Mouse (Mus musculus): ENCODE measurements around the gene Map3k3. TPM values are rescaled to one million over a fixed set of nuclear protein-coding genes. Genes with fewer than 3 reads are reported as not detected.
A peak's percentile ranks its signal among the peaks of the same experiment; 100 is the strongest.
"Not testable (repeated sequence)": the region's sequence is repeated elsewhere in the genome, so short reads cannot be mapped to it uniquely, and the experiment has no call there.

Map3k3 gene
- 10 to 100 TPM; 29.3 to 33.8 TPM for total RNA-seq (2021)

- DNase-seq: peak; percentile 98 to 100
Measured at GRCm38 (mm10) chr11:106083708-106084701, at the start of gene Map3k3. TSS of gene Map3k3 (plus strand) at chr11:106084613.

- DNase-seq: no peak
Measured at GRCm38 (mm10) chr11:106034986-106035385, 49.4 kb upstream of the Map3k3 start.

- peak; percentile 98 to 100 for DNase-seq
Measured at GRCm38 (mm10) chr11:106036548-106037417, 47.6 kb upstream of the Map3k3 start, which contains the start of gene Dcaf7. TSS of gene Dcaf7 (plus strand) at chr11:106036872.

- peak; percentile 46 to 51 for DNase-seq
Measured at GRCm38 (mm10) chr11:106037418-106037751, 47.0 kb upstream of the Map3k3 start.

- no peak for DNase-seq
Measured at GRCm38 (mm10) chr11:106044349-106044748, 40.1 kb upstream of the Map3k3 start.

- no peak for DNase-seq
Measured at GRCm38 (mm10) chr11:106045256-106045655, 39.2 kb upstream of the Map3k3 start.

GRCm38 (mm10) chr11:106045780-106046179 is 38.6 kb upstream of the Map3k3 start:
- DNase-seq: no peak

- DNase-seq: no peak
Measured at GRCm38 (mm10) chr11:106046584-106046983, 37.8 kb upstream of the Map3k3 start.

- no peak for DNase-seq
Measured at GRCm38 (mm10) chr11:106053921-106054320, 30.5 kb upstream of the Map3k3 start.

- DNase-seq: no peak
Measured at GRCm38 (mm10) chr11:106054600-106054999, 29.8 kb upstream of the Map3k3 start.

- DNase-seq: no peak
Measured at GRCm38 (mm10) chr11:106055341-106055740, 29.1 kb upstream of the Map3k3 start.

GRCm38 (mm10) chr11:106056819-106057491 is 27.5 kb upstream of the Map3k3 start:
- no peak for DNase-seq

- no peak for DNase-seq
Measured at GRCm38 (mm10) chr11:106058020-106058419, 26.4 kb upstream of the Map3k3 start.

- no peak for DNase-seq
Measured at GRCm38 (mm10) chr11:106060549-106060948, 23.9 kb upstream of the Map3k3 start.

GRCm38 (mm10) chr11:106061311-106061710 is 23.1 kb upstream of the Map3k3 start:
- DNase-seq: no peak

- DNase-seq: no peak
Measured at GRCm38 (mm10) chr11:106063756-106064155, 20.7 kb upstream of the Map3k3 start.

GRCm38 (mm10) chr11:106065073-106065922 is 19.1 kb upstream of the Map3k3 start:
- no peak for DNase-seq

GRCm38 (mm10) chr11:106065923-106066571 is 18.4 kb upstream of the Map3k3 start, which contains the start of gene Taco1:
TSS of gene Taco1 (plus strand) at chr11:106066061.
- peak; percentile 92 to 93 for DNase-seq

- DNase-seq: not testable (repeated sequence)
Measured at GRCm38 (mm10) chr11:106066616-106067015, 17.8 kb upstream of the Map3k3 start.

GRCm38 (mm10) chr11:106073774-106074173 is 10.6 kb upstream of the Map3k3 start:
- no peak for DNase-seq

- DNase-seq: peak; percentile 34 to 57
Measured at GRCm38 (mm10) chr11:106076321-106076720, 8.1 kb upstream of the Map3k3 start.
